Mouse (Mus musculus): ENCODE data around the gene Ankrd39.

Gene Ankrd39

DNA sequence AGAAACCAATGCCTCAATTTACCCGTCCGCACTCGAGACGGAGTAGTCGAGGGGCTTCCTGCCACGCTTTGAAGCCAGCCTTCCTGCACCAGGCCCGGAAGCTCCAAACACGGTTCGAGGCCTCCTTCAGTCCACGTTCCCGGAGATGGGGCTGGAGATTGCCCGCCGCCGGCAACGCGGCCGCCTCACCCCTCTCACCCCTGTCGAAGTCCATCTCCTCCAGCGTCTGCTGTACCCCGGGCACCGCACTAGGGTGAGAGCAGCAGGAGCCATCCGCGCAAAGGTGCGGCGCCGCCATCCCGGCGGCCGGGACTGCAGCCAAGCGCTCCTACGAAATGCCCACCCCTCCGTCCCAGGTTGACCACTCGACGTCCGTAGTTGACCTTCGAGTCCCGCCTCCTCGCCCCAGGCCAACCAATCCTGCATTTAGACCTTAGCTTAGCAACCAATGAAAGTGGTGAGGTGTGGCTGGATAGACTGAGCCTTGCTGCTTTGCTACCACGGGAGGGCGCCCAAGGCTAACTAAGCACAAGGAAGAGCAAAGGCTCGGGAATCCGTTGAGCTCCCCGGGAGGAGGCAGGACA lies at the start of gene Ankrd39:
Ankrd39 (minus strand) TSS at position 558 of the 584 bp plus-strand sequence.
- peak; percentile 98 for DNase-seq (ENCODE audit: low read depth)

DNA sequence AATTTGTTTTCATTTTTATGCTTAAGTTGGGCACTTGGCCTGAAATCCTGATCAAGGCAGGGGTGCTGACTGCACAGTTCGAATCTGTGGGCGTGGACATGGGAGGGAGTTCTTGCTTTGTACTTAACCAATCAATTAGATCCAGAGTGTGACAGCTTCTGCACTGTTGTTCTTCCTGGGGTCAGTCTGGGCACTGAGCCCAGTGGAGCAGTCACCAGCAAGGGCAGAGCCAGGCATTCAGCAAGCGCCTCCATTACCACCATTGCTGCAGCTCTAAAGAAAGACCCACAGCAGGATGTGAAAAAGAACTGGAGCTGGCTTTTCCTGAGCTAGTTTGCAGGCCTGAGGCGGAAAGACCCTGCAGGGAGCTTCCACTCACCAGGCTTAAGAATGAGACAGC lies 48.9 kb upstream of the Ankrd39 start:
- peak; percentile 48 for DNase-seq (ENCODE audit: low read depth)

DNA sequence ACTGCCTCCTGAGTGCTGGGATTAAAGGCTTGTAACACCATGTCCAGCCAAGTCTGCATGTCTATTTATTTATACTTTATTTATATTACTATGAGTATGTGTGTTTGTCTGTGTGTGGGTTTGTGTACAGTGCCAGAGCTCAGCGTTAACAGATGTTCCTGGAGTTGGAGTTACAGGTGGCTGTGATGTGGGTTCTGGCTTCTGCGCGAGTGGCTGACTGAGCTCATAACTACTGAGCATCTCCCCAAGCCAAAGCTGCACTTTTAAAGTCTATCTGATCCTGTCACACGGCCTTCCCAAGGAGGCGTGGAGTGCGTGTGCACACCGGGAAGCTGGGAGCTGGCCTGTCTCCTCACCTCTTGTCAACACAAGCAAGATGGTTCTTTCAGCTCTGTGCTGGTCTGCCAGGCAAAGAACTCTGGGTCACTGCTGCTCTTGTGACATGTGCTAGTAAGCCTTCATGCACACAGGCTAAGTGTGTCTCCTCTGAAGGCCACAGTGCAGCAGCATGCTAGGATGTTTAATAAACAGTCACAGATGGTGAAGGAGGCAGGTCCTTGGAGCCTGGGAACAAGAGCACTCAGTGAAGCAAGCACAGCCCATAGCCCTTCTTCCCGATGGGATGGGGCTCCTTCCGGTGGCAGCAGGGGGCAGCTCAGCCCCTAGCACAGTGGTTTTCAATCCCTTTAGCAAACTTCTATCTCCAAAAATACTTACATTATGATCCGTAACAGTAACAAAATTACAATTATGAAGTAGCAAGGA lies 48.1 kb upstream of the Ankrd39 start:
- no peak for DNase-seq (ENCODE audit: low read depth)

DNA sequence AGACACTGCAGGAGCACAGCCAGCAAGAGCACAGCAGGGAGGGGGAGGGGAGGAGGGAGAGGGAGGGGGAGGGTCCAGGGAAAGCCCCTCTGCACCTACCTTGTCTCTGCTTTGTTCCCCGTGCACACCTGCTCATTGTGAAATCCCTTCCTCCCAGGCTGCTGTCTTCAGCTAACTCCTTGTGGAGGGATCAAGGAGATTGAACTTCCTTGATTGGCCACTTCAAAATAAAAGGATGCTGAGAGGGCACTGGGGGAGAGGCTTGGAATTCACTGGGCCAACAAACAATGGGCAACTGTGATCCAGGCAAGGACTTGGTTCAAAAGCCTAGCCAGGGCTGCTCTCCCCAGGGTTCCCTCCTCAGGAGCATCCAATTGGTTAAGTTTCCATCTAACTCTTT lies 45.9 kb upstream of the Ankrd39 start:
- no peak for DNase-seq (ENCODE audit: low read depth)

DNA sequence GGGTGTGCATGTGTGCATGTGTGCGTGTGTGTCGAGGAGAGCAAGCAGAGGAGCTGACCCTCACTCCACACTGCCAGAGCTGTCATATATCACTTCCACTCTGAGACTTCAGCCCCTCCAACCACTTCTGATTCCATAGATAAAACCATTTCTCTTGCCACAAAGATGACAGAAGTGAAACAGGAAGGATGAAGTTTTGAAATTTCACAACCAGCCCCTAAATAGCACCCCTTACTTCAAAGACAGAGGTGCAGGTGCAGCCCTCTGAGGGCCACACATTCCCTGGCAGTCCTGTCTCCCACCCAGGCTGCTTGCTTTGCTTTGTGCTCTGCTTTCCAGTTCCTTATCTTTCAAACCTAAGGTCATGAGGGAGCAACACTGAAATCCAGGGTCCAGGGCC lies 44.2 kb upstream of the Ankrd39 start:
- no peak for DNase-seq (ENCODE audit: low read depth)

DNA sequence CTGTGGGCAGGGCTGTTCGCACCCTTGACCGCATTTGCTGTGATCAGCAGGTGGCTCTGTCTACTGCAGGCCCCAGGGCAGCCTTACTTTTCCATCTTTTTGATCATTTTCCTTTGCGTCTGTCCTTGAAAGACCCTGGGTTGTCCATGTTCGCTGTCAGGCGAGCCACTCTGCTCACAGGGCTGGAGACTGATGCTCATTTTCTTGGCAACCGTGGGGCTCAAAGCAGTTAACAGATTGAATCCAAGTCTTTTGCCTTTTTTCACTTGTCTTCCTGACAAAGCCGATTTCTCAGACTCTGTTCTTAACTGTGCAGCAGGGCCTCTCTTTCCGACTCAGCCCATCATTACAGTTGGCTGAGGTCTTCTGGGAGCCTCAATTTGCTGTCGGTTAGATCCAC lies 43.4 kb upstream of the Ankrd39 start:
- DNase-seq (ENCODE audit: low read depth) = no peak

DNA sequence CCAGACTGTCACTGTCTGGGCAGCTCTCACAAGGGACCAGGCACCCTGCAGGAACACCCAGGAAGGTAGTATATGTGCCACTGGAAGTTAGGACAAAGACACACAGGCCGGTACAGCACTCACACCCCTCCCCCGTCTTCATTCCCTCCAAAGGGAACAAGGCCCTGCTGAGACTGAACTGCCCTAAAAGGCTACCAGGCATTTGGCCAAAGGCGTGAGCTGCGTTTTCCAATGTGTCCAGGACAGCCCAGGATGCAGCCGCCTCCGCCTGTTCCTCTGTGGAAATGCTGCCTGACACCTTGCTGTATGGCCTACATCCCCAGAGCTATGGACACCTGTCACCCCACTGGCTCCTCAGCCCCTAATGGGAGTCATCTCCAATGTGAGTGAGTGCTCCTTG lies 42.2 kb upstream of the Ankrd39 start:
- no peak for DNase-seq (ENCODE audit: low read depth)

DNA sequence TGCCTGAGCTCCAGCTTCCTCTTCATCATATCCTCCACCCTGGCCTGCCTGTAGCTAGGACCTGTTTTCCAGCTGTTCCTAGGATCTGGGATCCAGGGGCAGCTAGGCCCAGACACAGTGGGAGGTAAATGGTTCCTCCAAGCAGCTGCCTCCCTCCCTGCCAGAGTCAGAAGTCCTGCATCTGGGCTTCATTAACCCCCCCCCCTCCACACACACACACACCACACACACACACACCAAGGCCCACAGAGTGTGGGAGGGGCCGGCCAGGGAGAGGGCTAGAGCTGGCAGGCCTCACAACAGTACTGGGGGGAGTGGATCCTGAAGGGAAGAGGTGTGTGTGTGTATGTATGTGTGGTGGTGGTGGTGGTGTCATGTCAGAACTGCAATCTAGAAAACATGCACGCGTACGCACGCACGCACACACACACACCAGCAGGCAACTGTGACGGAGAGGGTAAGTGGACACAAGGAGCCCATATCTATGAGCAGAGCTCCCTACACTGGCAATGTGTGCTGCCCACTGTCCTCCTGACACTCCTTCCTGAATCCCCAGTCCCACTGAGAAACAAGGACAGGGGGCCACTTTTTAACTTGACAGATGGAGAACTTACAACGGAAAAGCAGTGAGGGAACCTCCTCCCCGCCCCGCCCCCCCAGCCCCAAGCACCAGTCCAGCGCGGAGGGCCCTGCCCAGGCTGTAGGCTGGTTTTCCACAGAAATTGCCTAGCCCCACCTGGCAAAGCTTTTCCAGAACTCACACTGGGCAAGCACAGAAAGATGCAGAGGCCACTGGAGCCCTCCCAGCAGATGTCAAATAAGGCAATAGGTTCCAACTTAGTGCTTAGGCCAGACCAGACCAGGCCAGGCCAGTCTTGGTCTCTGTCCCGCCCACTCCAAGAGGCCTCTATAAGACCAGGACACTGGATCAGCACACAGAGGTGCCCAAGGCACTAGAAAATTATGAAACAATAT lies 41.5 kb upstream of the Ankrd39 start:
- no peak for DNase-seq (ENCODE audit: low read depth)

DNA sequence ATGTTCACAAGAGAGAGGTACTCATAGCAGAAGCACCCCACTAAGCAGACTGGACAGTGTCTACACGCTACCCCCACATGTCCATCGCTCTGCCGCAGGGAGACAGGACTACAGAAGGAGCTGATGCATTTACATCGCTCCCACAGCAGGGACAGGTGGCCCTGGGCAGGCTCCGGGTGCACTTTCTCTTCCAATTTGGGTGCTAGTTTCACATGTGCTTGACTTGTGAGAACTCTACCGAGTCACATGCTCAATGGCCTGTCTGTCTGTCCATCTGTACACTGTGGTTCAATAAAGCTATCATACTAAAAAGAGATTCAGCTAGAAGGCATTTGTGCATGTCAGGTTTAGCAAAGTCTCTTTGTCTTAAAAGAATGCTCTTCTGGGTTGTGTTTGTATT lies 40.6 kb upstream of the Ankrd39 start:
- DNase-seq (ENCODE audit: low read depth) = no peak

DNA sequence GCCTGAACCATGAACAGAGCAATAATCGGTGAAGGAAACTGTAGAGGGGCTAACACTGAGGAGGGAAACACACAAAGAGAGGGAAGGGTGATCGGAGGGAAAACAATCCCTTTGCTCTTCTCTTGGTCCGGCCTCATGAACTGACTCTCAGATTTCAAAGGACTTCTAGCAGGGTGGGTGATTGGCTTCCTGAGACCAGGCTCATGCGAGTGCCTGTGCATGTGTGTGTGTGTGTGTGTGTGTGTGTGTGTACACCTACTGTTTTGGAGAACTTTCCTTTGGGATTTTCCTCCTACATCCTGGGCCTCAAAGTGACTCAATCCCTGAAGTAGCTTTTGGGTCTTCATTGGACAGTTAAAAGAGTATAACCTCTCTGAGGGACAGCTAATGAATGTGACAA lies 39.0 kb upstream of the Ankrd39 start:
- no peak for DNase-seq (ENCODE audit: low read depth)

DNA sequence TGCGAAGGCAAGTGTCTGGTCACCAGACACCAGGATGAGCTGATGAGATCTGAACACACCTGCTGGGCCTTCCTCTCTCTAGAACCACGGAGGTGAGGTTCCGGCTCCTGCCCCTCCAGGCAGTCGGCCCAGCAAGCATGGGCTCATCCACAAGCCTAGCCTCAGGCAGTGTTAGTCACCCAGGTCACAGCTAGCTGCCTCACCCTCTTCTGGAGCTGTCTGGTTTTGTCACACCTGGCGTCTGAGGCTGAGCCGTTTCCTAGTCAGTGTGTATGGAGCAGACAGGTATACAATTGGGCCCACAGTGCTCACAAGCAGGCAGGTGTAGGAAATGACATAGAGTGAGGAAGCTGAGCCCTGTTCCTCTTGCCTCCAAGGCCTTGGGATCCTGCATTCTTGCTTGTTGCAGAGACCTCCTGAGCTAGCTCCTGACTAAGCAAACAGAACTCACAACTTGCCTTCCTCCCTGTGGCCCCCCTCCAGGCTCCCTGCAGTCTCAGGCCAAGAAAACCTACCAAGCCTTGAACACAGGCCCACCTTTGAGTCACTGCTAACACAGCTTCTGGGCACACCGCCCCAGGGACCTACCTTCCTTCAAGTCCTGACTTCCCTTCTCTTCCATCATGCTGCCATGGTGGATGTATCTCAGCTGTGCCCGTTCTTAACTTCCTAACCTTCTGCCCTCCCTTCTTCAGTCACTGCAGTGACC lies 36.3 kb upstream of the Ankrd39 start:
- no peak for DNase-seq (ENCODE audit: low read depth)

DNA sequence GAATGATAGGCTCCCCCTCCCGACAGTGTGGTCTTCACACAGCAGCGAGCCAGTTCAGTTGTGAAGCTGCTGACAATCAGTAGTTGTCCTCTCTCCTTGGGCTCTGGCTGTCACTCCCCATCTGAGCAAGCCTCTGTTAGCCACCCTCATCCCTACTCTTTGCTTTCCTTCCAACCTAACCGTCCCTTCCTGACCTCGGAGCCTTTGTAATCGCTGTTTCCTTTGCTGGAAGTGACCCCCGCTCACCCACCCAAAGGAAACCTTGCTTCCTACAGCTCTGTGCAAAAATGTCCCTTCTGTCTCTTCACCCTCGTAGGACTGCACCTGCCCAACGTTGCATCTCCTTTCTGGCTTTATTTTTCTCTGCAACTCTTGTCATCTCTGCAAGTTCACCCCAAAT lies 35.0 kb upstream of the Ankrd39 start:
- DNase-seq (ENCODE audit: low read depth) = no peak

DNA sequence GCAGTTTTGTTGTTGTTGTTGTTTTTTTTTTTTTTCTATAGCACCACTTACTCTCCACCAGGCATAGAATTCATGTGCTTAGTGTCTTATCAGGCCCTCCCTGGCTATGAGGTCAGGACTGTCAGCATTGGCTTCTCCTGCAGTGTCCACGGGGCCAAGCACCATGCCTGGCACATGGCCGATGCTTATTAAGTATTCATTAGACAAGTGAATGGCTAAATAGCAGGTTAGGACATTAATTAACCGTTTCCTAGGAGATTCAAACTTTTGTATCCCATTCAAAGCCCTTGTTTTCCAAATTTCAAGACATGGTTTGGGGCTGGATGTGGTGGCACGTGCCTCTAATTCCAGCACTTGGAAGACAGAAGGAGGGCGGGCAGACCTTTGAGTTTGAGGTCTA lies 34.0 kb upstream of the Ankrd39 start:
- no peak for DNase-seq (ENCODE audit: low read depth)

DNA sequence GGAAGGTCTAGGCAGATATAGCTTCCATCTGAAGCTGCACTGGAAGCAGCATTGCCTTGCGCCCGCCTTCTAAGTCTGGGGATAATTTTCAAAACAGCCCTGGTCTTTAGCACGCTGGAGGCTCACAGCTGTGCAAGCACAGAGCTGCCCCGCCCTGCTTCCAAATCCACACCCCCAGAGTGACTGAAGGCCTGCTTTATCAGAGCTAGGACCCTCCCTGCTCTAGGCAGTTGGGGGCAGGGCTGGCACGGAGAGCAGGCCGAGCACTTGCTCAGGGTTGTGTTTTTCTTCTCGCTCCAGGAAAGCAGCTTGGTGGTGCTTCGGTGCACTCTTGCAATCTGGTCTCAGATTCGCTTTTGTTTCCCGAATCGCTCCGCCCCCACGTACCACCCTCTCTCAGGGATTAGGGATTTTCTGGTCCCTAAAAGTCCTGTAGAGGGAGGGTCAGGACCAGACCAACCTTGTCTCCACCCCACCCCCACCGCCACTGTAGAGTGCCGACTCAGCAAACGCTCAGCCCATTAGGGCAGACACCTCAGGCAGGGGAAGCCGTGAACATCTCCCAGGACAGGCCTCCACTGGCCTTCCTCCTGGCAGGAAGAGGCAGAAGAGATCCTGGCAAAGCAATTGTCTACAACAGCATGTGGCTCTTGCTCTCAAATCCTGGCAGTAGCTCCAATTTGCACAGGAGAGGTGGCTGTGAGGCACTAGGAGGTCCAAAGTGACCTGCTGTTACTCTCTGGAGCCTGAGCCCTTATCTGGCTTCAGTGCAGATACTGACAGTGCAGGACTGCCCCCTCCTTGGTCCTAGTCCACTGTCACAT lies 33.4 kb upstream of the Ankrd39 start:
- no peak for DNase-seq (ENCODE audit: low read depth)

DNA sequence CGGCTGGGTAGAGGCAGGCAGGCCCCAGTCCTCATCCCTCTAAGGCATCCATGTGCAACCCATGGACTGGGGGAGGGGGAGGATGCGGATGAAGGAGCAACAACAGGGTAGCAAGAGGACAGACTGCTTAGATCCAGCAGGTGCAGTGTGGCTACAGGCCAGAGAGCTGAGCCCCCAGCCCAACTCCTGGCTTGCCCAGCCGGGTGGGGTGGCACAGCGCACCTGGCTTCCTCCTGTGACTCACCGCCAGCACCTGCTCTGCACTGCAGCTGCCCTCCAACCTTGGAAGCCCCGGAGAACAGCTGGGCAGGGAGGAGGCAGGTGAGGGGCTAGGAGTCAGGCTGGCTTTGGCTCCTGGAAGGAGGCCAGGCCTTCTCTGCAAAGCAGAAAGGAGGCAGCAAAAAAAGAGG lies 32.7 kb upstream of the Ankrd39 start:
- no peak for DNase-seq (ENCODE audit: low read depth)

DNA sequence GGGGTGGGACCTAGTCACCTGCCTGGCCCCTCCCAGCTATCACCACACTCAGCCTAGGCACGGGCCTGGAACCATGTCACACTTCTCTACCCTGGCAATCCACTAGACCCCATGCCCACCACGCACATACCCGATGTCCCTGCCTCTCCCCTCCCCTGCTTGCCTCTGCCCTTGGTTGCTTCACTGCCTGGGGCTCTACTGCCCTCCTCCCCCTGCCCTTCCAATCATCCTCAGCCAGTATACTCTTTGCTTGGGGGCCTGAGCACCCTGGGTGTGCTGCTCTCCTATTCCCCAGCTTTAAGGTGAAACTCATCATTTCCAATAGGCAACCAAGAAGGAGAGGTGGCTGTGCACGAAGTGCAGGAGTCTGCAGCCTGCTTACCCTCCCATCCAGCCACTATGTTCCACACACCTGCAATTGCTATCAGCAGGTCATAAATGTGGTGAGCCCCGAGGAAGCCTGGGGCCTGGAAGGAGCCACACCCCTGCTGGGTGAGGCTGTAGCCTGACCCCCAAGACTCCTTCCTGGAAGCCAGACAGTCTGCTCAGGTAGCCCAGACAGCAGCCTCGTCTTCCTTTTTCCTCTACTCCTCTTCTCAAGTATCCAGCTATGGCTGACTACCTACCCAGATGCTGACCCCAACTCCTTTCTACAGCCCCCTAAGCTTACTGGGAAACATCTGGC lies 29.9 kb upstream of the Ankrd39 start:
- DNase-seq (ENCODE audit: low read depth) = no peak

DNA sequence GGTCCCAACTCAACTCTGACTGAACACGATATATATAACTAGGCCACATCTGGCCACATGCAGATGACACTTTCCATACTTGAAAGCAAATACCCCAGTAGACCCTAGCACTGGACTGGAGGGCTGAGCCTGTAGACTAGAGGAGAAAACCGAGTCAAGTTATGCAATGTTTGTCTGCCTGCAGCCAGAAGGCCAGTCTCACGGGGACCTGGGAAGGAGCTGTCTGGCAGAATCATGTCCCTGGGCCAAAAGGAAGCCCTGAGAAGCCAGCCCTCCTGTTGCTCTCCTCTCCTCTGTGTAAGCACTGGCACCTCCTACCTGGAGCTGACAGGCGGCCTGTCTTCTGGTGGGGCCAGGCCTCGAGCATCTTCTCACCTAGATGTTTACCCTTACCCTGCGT lies 28.1 kb upstream of the Ankrd39 start:
- DNase-seq (ENCODE audit: low read depth) = no peak

DNA sequence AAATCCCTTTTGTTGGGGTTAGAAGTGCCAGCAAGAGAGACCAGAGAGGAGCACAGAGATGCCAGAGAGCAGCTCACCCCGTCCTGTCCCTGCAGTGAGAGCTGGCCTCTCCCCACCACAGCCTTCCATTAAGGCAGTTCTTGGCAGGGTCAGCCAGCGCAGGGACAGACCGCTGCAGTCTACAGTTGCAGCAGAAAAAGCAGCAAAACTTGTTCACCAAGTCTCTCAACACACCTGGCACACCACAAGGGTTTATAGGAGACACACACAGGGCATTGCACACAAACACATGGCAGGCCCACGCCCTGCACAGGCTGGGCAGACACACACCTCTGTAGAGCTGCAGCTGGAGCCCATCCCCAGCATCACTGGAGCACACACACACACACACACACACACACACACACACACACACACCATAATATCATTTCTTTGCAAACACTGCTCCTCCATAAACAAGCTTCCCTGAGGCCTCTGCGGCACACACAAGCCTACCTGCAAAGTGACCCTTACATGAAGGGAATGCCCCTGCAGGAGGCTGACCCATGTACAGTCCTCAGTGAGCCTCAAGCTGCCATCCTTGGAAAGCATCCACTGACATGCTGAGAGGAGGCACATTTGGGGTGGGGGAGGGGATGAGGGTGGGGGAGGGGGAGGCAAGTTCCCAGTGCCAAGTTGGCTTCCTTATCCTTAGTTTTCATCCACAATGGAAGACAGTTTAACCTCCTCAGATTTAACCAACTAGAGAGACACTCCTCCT lies 27.1 kb upstream of the Ankrd39 start:
- DNase-seq (ENCODE audit: low read depth) = no peak

DNA sequence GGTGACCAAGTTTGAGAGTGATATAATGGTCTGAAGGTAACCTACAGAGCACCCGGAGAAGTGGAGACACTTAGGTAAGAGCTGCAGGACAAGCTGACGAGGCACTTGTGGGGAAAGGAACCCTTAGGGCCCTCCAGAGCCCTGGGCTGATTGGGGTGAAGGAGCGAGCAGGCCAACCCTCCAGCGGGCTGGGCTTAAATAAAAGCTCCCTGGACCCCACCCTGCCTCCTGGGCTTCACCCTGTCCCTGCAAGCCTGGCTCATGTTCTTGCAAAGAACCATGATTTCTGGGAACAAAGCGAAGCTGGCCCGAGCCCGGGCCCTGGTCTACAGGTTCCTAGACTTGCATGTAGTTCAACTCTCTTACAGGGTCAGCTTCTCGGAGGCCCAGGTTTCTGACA lies 26.3 kb upstream of the Ankrd39 start:
- DNase-seq (ENCODE audit: low read depth) = no peak

DNA sequence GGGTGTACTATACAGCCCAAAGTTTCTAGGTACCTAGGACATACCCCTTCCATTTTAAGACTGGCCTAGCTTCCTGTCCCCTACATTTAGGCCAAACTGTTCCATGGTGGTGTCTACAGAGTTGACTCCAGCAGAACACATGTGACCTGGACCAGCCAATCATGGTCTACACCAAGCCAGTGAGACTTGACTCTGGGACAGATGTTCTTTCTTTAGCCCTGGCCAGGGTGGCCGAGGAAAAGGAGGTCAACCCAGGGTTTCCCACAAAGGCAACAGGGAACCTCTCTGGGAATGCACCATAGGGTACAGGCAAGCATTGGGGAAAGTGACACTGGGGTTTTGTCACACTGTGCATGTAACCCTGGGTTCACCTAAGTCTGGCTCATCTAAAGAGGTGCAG lies 25.5 kb upstream of the Ankrd39 start:
- no peak for DNase-seq (ENCODE audit: low read depth)
